In genomic region chr3:103126138-103126537, GRCm38 (mm10) we compare ENCODE assay signal across 25 mouse cellular contexts. TPM values are rescaled to one million over a fixed set of nuclear protein-coding genes. Genes with fewer than 3 reads are reported as not detected.
A peak's percentile ranks its signal among the peaks of the same experiment; 100 is the strongest.
DNase-seq lines count a peak whose midpoint lies in the region; ATAC-seq and TF ChIP-seq lines count a peak whose summit lies in the region.
"Had no signal": no experiment of that assay in that cellular context is flagged by ENCODE, and none has a peak within 500 bp of the region (broad histone marks: within the 10 kb centered on the region; RNA-seq: fewer than 3 reads in every experiment).

No protein-coding gene starts in this region.

- no peak for ATAC-seq in intestine, postnatal 0 days
- ATAC-seq in intestine, embryonic 16.5 days, result no peak
- ATAC-seq: forebrain, embryonic 16.5 days; hindbrain, postnatal 0 days; intestine, embryonic 15.5 days had no signal

- H3K36me3 ChIP-seq in intestine, postnatal 0 days (ENCODE audit: control insufficient read depth, insufficient read depth), result no peaks in the 10 kb centered on the region
- no peaks in the 10 kb centered on the region for H3K36me3 ChIP-seq in intestine, embryonic 16.5 days (ENCODE audit: control insufficient read depth, insufficient read depth, low read length)
- no peaks in the 10 kb centered on the region for H3K36me3 ChIP-seq in ES-Bruce4 (ENCODE audit: control insufficient read depth, insufficient read depth, low read length, poor library complexity, severe bottlenecking)
- H3K36me3 ChIP-seq in kidney, adult 2 months (ENCODE audit: control insufficient read depth, insufficient read depth, low read length), result no peaks in the 10 kb centered on the region
- H3K36me3 ChIP-seq: embryonic facial prominence, embryonic 12.5 days; forebrain, embryonic 12.5 days; heart, embryonic 10.5 days; hindbrain, embryonic 13.5 days; intestine, embryonic 15.5 days had no signal

- H3K4me1 ChIP-seq in intestine, postnatal 0 days (replicated peaks; ENCODE audit: control insufficient read depth, insufficient read depth, low read length), result 0 out of 2 replicates have a peak, but pooled peaks cover 3% of the 10 kb centered on the region
- peaks cover 10% of the 10 kb centered on the region for H3K4me1 ChIP-seq in intestine, embryonic 16.5 days (ENCODE audit: control insufficient read depth, insufficient read depth, low read length)
- peaks cover 5% of the 10 kb centered on the region for H3K4me1 ChIP-seq in ES-Bruce4 (ENCODE audit: control insufficient read depth, insufficient read depth, low read length)
- H3K4me1 ChIP-seq in cerebellum, adult 2 months (ENCODE audit: control insufficient read depth, insufficient read depth, low read length), result no peaks in the 10 kb centered on the region
- no peaks in the 10 kb centered on the region for H3K4me1 ChIP-seq in kidney, adult 2 months (ENCODE audit: control insufficient read depth, insufficient read depth, low read length)

- H3K27ac ChIP-seq in intestine, postnatal 0 days (ENCODE audit: low read depth, low read length), result no peak overlapping the region
- H3K27ac ChIP-seq in intestine, embryonic 16.5 days (ENCODE audit: low read length), result no peak overlapping the region
- peak overlapping the region; percentile 91; the same call in 1 of the 2 replicates for H3K27ac ChIP-seq in ES-Bruce4 (ENCODE audit: insufficient read depth, low read length)
- H3K27ac ChIP-seq in cerebellum, adult 2 months (ENCODE audit: insufficient read depth, low read length), result no peak overlapping the region
- no peak overlapping the region for H3K27ac ChIP-seq in kidney, adult 2 months (ENCODE audit: insufficient read depth, low read depth, low read length)
- H3K27ac ChIP-seq: embryonic facial prominence, embryonic 12.5 days; forebrain, embryonic 12.5 days; gastrocnemius, adult 2 months; heart, embryonic 10.5 days; hindbrain, embryonic 13.5 days; hindbrain, postnatal 0 days; intestine, embryonic 15.5 days had no signal

- TF ChIP-seq POLR2A in ES-Bruce4 (IDR thresholded peaks at IDR 0.05; ENCODE audit: insufficient read depth, low read length), result no peak
- TF ChIP-seq POLR2A in cerebellum, adult 2 months (IDR thresholded peaks at IDR 0.05; ENCODE audit: borderline replicate concordance, insufficient read depth, low read length), result no peak
- TF ChIP-seq POLR2A in kidney, adult 2 months (IDR thresholded peaks at IDR 0.05; ENCODE audit: low read depth, low read length), result no peak

- WGBS in intestine, postnatal 0 days, result 98% methylated on average over 3 of the region's 3 CpGs
- 84% methylated on average over 3 of the region's 3 CpGs for WGBS in intestine, embryonic 16.5 days
- 92% methylated on average over 3 of the region's 3 CpGs for WGBS in cerebellum, adult 2 months
- WGBS in kidney, adult 2 months, result 98% methylated on average over 3 of the region's 3 CpGs

- peak; percentile 11 for DNase-seq in 416B (ENCODE audit: low read depth)
- peak; percentile 66 for DNase-seq in R1 (ENCODE audit: low read depth, low spot score)
- no peak for DNase-seq in right cerebral cortex, postnatal 25 days
- no peak for DNase-seq in cerebellum, adult 2 months
- no peak for DNase-seq in kidney, adult 2 months
- DNase-seq: adrenal gland, postnatal 10 days; cerebellum, adult 11 months; cerebellum, adult 9-10 months; cerebellum, postnatal 25 days; gastrocnemius, adult 2 months; gastrocnemius, postnatal 36 days; heart, adult 18-20 months; heart, postnatal 10 days had no signal

- H3K9ac ChIP-seq in intestine, postnatal 0 days (ENCODE audit: low read depth, low read length), result no peak overlapping the region
- H3K9ac ChIP-seq in intestine, embryonic 16.5 days (ENCODE audit: low read depth, low read length), result no peak overlapping the region
- no peak overlapping the region for H3K9ac ChIP-seq in ES-Bruce4 (ENCODE audit: low read depth, poor library complexity, severe bottlenecking)
- H3K9ac ChIP-seq: embryonic facial prominence, embryonic 12.5 days; forebrain, embryonic 12.5 days; hindbrain, embryonic 13.5 days; intestine, embryonic 15.5 days had no signal

- no peak overlapping the region for H3K4me3 ChIP-seq in intestine, postnatal 0 days (ENCODE audit: low read depth, low read length)
- H3K4me3 ChIP-seq in intestine, embryonic 16.5 days (ENCODE audit: low read length), result no peak overlapping the region
- no peak overlapping the region for H3K4me3 ChIP-seq in ES-Bruce4 (ENCODE audit: low read depth, low read length)
- H3K4me3 ChIP-seq in cerebellum, adult 2 months (replicated peaks; ENCODE audit: insufficient read depth, low read depth, low read length), result no peak overlapping the region
- no peak overlapping the region for H3K4me3 ChIP-seq in kidney, adult 2 months (ENCODE audit: insufficient read depth, low read depth, low read length)
- H3K4me3 ChIP-seq: embryonic facial prominence, embryonic 12.5 days; forebrain, embryonic 12.5 days; gastrocnemius, adult 2 months; heart, embryonic 10.5 days; hindbrain, embryonic 13.5 days; intestine, embryonic 15.5 days had no signal

- no peak for TF ChIP-seq EP300 in ES-Bruce4 (IDR thresholded peaks at IDR 0.05; ENCODE audit: insufficient read depth, low read depth, low read length)

- H3K4me2 ChIP-seq in intestine, postnatal 0 days (replicated peaks; ENCODE audit: low read depth), result no peak overlapping the region
- H3K4me2 ChIP-seq in intestine, embryonic 16.5 days (ENCODE audit: low read depth, low read length), result no peak overlapping the region
- H3K4me2 ChIP-seq: embryonic facial prominence, embryonic 12.5 days; forebrain, embryonic 12.5 days; hindbrain, embryonic 13.5 days; intestine, embryonic 15.5 days had no signal

- 0 out of 2 replicates have a peak, but pooled peaks have one; percentile 13 for TF ChIP-seq CTCF in intestine, postnatal 0 days (IDR thresholded peaks at IDR 0.05; ENCODE audit: low read depth)
- peak; percentile 7 for TF ChIP-seq CTCF in ES-Bruce4 (IDR thresholded peaks at IDR 0.05; ENCODE audit: low read depth, low read length)
- no peak for TF ChIP-seq CTCF in cerebellum, adult 2 months (IDR thresholded peaks at IDR 0.05; ENCODE audit: borderline replicate concordance, insufficient read depth, low read depth, low read length)
- TF ChIP-seq CTCF in kidney, adult 2 months (conservative IDR thresholded peaks at IDR 0.05; ENCODE audit: insufficient read depth, insufficient read length, low read depth, low read length), result no peak

- no peaks in the 10 kb centered on the region for H3K9me3 ChIP-seq in intestine, postnatal 0 days (ENCODE audit: control insufficient read depth)
- no peaks in the 10 kb centered on the region for H3K9me3 ChIP-seq in intestine, embryonic 16.5 days (ENCODE audit: control insufficient read depth, low read length)
- H3K9me3 ChIP-seq in ES-Bruce4 (replicated peaks; ENCODE audit: control insufficient read depth, insufficient read depth, low read length, poor library complexity, severe bottlenecking), result no peaks in the 10 kb centered on the region
- H3K9me3 ChIP-seq: embryonic facial prominence, embryonic 12.5 days; forebrain, embryonic 12.5 days; heart, embryonic 10.5 days; hindbrain, embryonic 13.5 days; intestine, embryonic 15.5 days had no signal

- H3K27me3 ChIP-seq in intestine, postnatal 0 days (replicated peaks; ENCODE audit: control insufficient read depth, insufficient read depth, low read length), result no peaks in the 10 kb centered on the region
- H3K27me3 ChIP-seq in intestine, embryonic 16.5 days (replicated peaks; ENCODE audit: control insufficient read depth, insufficient read depth, low read length), result no peaks in the 10 kb centered on the region
- H3K27me3 ChIP-seq in ES-Bruce4 (ENCODE audit: control insufficient read depth, insufficient read depth, low read length, poor library complexity, severe bottlenecking), result no peaks in the 10 kb centered on the region
- H3K27me3 ChIP-seq in cerebellum, adult 2 months (ENCODE audit: control insufficient read depth, insufficient read depth, low read length), result no peaks in the 10 kb centered on the region
- no peaks in the 10 kb centered on the region for H3K27me3 ChIP-seq in kidney, adult 2 months (replicated peaks; ENCODE audit: control insufficient read depth, insufficient read depth, low read length)
- H3K27me3 ChIP-seq: embryonic facial prominence, embryonic 12.5 days; intestine, embryonic 15.5 days had no signal

RNA-seq across cellular contexts. Expression of gene Dennd2c, which starts 23.7 kb away (rescaled TPM):
- polyA plus RNA-seq in intestine, postnatal 0 days (2015; fragmentation: Nextera tagmentation; extraction: Ambion mirVana), result 0.95 and 0.96 TPM in 2 replicates
- 2.1 and 2.2 TPM in 2 replicates for polyA plus RNA-seq in intestine, embryonic 16.5 days (2015; fragmentation: Nextera tagmentation; extraction: Ambion mirVana)
- polyA plus RNA-seq in ES-Bruce4 (2011; ENCODE audit: insufficient read depth, insufficient read length, low read depth, missing spikeins), result 22.4 and 22.9 TPM in 2 replicates
- 0.25 and 0.34 TPM in 2 replicates for polyA plus RNA-seq in cerebellum, adult 2 months (2012; rRNA removed)
- 0.62 and 0.67 TPM in 2 replicates for polyA plus RNA-seq in kidney, adult 2 months (2012; rRNA removed)

RNA-seq across cellular contexts. Expression of gene Bcas2, which starts 45.3 kb away (rescaled TPM):
- 88.7 and 93.5 TPM in 2 replicates for polyA plus RNA-seq in intestine, postnatal 0 days (2015; fragmentation: Nextera tagmentation; extraction: Ambion mirVana)
- 153 and 173 TPM in 2 replicates for polyA plus RNA-seq in intestine, embryonic 16.5 days (2015; fragmentation: Nextera tagmentation; extraction: Ambion mirVana)
- polyA plus RNA-seq in ES-Bruce4 (2011; ENCODE audit: insufficient read depth, insufficient read length, low read depth, missing spikeins), result 186 and 192 TPM in 2 replicates
- polyA plus RNA-seq in cerebellum, adult 2 months (2012; rRNA removed), result 139 TPM in 2 replicates
- polyA plus RNA-seq in kidney, adult 2 months (2012; rRNA removed), result 24.0 and 27.7 TPM in 2 replicates

RNA-seq across cellular contexts. Expression of gene Ampd1, which starts 52.3 kb away (rescaled TPM):
- not detected in 2 replicates for polyA plus RNA-seq in intestine, postnatal 0 days (2015; fragmentation: Nextera tagmentation; extraction: Ambion mirVana)
- 0.11 TPM in 1 of 2 replicates, not detected in the other for polyA plus RNA-seq in intestine, embryonic 16.5 days (2015; fragmentation: Nextera tagmentation; extraction: Ambion mirVana)
- 0.85 TPM in 1 of 2 replicates, not detected in the other for polyA plus RNA-seq in ES-Bruce4 (2011; ENCODE audit: insufficient read depth, insufficient read length, low read depth, missing spikeins)
- polyA plus RNA-seq in cerebellum, adult 2 months (2012; rRNA removed), result not detected in 2 replicates
- 0.04 and 5.1 TPM in 2 replicates for polyA plus RNA-seq in kidney, adult 2 months (2012; rRNA removed)
- polyA plus RNA-seq: cortical plate, adult 2 months; forebrain, embryonic 12.5 days; forebrain, embryonic 16.5 days; frontal cortex, adult 2 months; heart, embryonic 10.5 days; hindbrain, embryonic 13.5 days; hindbrain, postnatal 0 days had no signal

Comparison
In these comparisons a context has a peak if more than half of its experiments do, and no peak if none do; other contexts are left out.
1. CTCF ChIP-seq: peak in intestine, postnatal 0 days (single experiment) and ES-Bruce4 (single experiment); none in cerebellum, adult 2 months (single experiment) and kidney, adult 2 months (single experiment).
2. DNase-seq: peak in 416B (single experiment) and R1 (single experiment); none in right cerebral cortex, postnatal 25 days (single experiment), cerebellum, adult 2 months (0 of 2) and kidney, adult 2 months (single experiment).